Mouse (Mus musculus) megakaryocyte progenitor cell, adult 5-6 weeks (primary cell): Measurements from ENCODE around the gene Zbtb25. TPM values are rescaled to one million over a fixed set of nuclear protein-coding genes. Genes with fewer than 3 reads are reported as not detected.

Experiments
- ATAC-seq: replicated peaks from 2 replicates; pipeline ENCODE4 v1.8.0; 2016; ENCODE audit warnings: mild to moderate bottlenecking, moderate TSS enrichment, inconsistent platforms; ENCODE audit not compliant: poor library complexity
- total RNA-seq, 2 experiments: library from RNA; stranded (forward) in 1 of 2; stranded (reverse) in 1 of 2; fragments of 157-497, 149-512 nt in 1 of 2; fragments of 200-1000 nt in 1 of 2; gene quantifications; 2 replicates each; pipeline versions ENCODE4 v1.2.3 to v1.2.4; 2015 to 2017

The Zbtb25 gene
- total RNA-seq (2015) (31.1 and 39.7 TPM in 2 replicates), total RNA-seq (2017) (15.2 and 17.0 TPM in 2 replicates)

- ATAC-seq = peak; percentile 33
Measured at GRCm38 (mm10) chr12:76369206-76369977, at the start of gene Zbtb25. TSS of gene Zbtb25 (minus strand) at chr12:76369602.

GRCm38 (mm10) chr12:76418346-76418745, 48.9 kb upstream of the Zbtb25 start:
- ATAC-seq = no peak

- ATAC-seq = peak; percentile 39
Measured at GRCm38 (mm10) chr12:76417433-76417854, 48.0 kb upstream of the Zbtb25 start, which contains the start of gene Ppp1r36. TSS of gene Ppp1r36 (plus strand) at chr12:76417538.

- peak; percentile 85 for ATAC-seq
Measured at GRCm38 (mm10) chr12:76415383-76416010, 46.1 kb upstream of the Zbtb25 start.

- no peak for ATAC-seq
Measured at GRCm38 (mm10) chr12:76409166-76409565, 39.8 kb upstream of the Zbtb25 start.

GRCm38 (mm10) chr12:76407184-76407583, 37.8 kb upstream of the Zbtb25 start:
- no peak for ATAC-seq

GRCm38 (mm10) chr12:76405971-76406370, 36.6 kb upstream of the Zbtb25 start:
- no peak for ATAC-seq

- no peak for ATAC-seq
Measured at GRCm38 (mm10) chr12:76405183-76405970, 36.0 kb upstream of the Zbtb25 start.

- ATAC-seq = no peak
Measured at GRCm38 (mm10) chr12:76404836-76405182, 35.4 kb upstream of the Zbtb25 start.

GRCm38 (mm10) chr12:76403886-76404537, 34.6 kb upstream of the Zbtb25 start, which contains the start of gene Hspa2:
TSS of gene Hspa2 (plus strand) at chr12:76404176.
- ATAC-seq = peak; percentile 85

- ATAC-seq = peak; percentile 59
Measured at GRCm38 (mm10) chr12:76402991-76403885, 33.8 kb upstream of the Zbtb25 start.

- no peak for ATAC-seq
Measured at GRCm38 (mm10) chr12:76401674-76402073, 32.3 kb upstream of the Zbtb25 start.

- no peak for ATAC-seq
Measured at GRCm38 (mm10) chr12:76397281-76397680, 27.9 kb upstream of the Zbtb25 start.

GRCm38 (mm10) chr12:76392979-76393378, 23.6 kb upstream of the Zbtb25 start:
- ATAC-seq = no peak

GRCm38 (mm10) chr12:76391595-76392271, 22.3 kb upstream of the Zbtb25 start:
- ATAC-seq = peak; percentile 92

GRCm38 (mm10) chr12:76388794-76389193, 19.4 kb upstream of the Zbtb25 start:
- no peak for ATAC-seq

- ATAC-seq = no peak
Measured at GRCm38 (mm10) chr12:76385342-76385741, 15.9 kb upstream of the Zbtb25 start.

GRCm38 (mm10) chr12:76380151-76380550, 10.7 kb upstream of the Zbtb25 start:
- no peak for ATAC-seq

GRCm38 (mm10) chr12:76378556-76378955, 9.2 kb upstream of the Zbtb25 start:
- no peak for ATAC-seq
